Mouse (Mus musculus) hindbrain, embryonic 11.5 days (tissue): ENCODE results near the gene Acsf3. TPM values are rescaled to one million over a fixed set of nuclear protein-coding genes. Genes with fewer than 3 reads are reported as not detected.

ENCODE experiments used
- ATAC-seq: fragments of 200-750 bp; cut with Nextera tagmentation; 2 replicates; pipeline ENCODE4 v1.8.0; 2017; ENCODE audit warnings: mild to moderate bottlenecking, moderate TSS enrichment, moderate library complexity; ENCODE audit not compliant: low FRiP score
- DNase-seq: peaks from one replicate; pipeline ENCODE4 v3.0.0-alpha.2; 2015; ENCODE audit warnings: low spot score
- H3K27ac ChIP-seq: fragments of 300-500 bp; sonication (generic); 2 replicates; pipeline ENCODE4 v1.5.1; 2014; ENCODE audit warnings: mild to moderate bottlenecking, low read depth, low read length
- H3K27me3 ChIP-seq: fragments of 300-500 bp; sonication (generic); 2 replicates; pipeline ENCODE4 v1.6.1; 2014; ENCODE audit warnings: mild to moderate bottlenecking, low read length, moderate library complexity, mixed read lengths; ENCODE audit not compliant: control insufficient read depth, insufficient read depth
- H3K36me3 ChIP-seq: fragments of 300-500 bp; sonication (generic); 2 replicates; pipeline ENCODE4 v1.6.1; 2014; ENCODE audit warnings: mild to moderate bottlenecking, low read length, moderate library complexity, mixed read lengths; ENCODE audit not compliant: control insufficient read depth, insufficient read depth
- H3K4me1 ChIP-seq: fragments of 300-500 bp; sonication (generic); replicated peaks from 2 replicates; pipeline ENCODE4 v1.6.1; 2014; ENCODE audit warnings: low read length, mixed read lengths; ENCODE audit not compliant: control insufficient read depth, insufficient read depth
- H3K4me2 ChIP-seq: fragments of 300-500 bp; sonication (generic); replicated peaks from 2 replicates; pipeline ENCODE4 v1.6.1; 2014; ENCODE audit warnings: mild to moderate bottlenecking, low read depth, low read length
- H3K4me3 ChIP-seq: fragments of 300-500 bp; sonication (generic); 2 replicates; pipeline ENCODE4 v1.5.1; 2014; ENCODE audit warnings: low read depth, low read length
- H3K9ac ChIP-seq: fragments of 300-500 bp; sonication (generic); 2 replicates; pipeline ENCODE4 v1.6.1; 2014; ENCODE audit warnings: low read depth, low read length
- H3K9me3 ChIP-seq: fragments of 300-500 bp; sonication (generic); 2 replicates; pipeline ENCODE4 v1.6.1; 2016; ENCODE audit warnings: low read length; ENCODE audit not compliant: control insufficient read depth
- WGBS: fragments of 180-500 bp; shearing (Covaris S2); extraction: QIAGEN DNeasy Blood & Tissue Kit; methylation state at CpG from one replicate; pipeline ENCODE4 v1.1.7; 2014; 5-methylcytosine and 5-hydroxymethylcytosine counted together
- polyA plus RNA-seq: library from polyadenylated mRNA; unstranded; fragments of >200 nt; fragmentation: Nextera tagmentation; extraction: Ambion mirVana; gene quantifications from 2 replicates; pipeline ENCODE4 v1.2.1, GENCODE M21; 2014

Gene Acsf3
- polyA plus RNA-seq, 1 experiment from 2014 or later: 11.5 TPM

GRCm38 (mm10) chr8:122737886-122738285 lies 37.4 kb upstream of the Acsf3 start:
- Histone ChIP-seq H3K9ac (no peak overlapping the region), H3K4me1 (peaks cover 10% of the 10 kb centered on the region), H3K4me3 (no peak overlapping the region), H3K9me3 (no peaks in the 10 kb centered on the region), H3K36me3 (no peaks in the 10 kb centered on the region), H3K27ac (no peak overlapping the region), H3K4me2 (no peak overlapping the region), H3K27me3 (no peaks in the 10 kb centered on the region)
- DNase-seq (no peak), ATAC-seq (no peak)
- WGBS: 87% methylated on average over 6 of the region's 6 CpGs

GRCm38 (mm10) chr8:122739102-122739725 lies 36.1 kb upstream of the Acsf3 start:
- Histone ChIP-seq H3K9me3 (no peaks in the 10 kb centered on the region), H3K4me1 (peaks cover 10% of the 10 kb centered on the region), H3K36me3 (no peaks in the 10 kb centered on the region), H3K27ac (peak overlapping the region; percentile 71), H3K27me3 (no peaks in the 10 kb centered on the region), H3K9ac (0 out of 2 replicates have a peak overlapping the region, but pooled peaks have one; percentile 27), H3K4me2 (no peak overlapping the region), H3K4me3 (no peak overlapping the region)
- peak; percentile 53 for DNase-seq
- 13% methylated on average over 11 of the region's 11 CpGs for WGBS
- peak; percentile 36; the same call in 1 of the 2 replicates for ATAC-seq

GRCm38 (mm10) chr8:122742471-122742870 lies 32.8 kb upstream of the Acsf3 start:
- Histone ChIP-seq H3K4me3 (no peak overlapping the region), H3K9me3 (no peaks in the 10 kb centered on the region), H3K27me3 (no peaks in the 10 kb centered on the region), H3K4me2 (no peak overlapping the region), H3K9ac (no peak overlapping the region), H3K4me1 (peaks cover 17% of the 10 kb centered on the region), H3K27ac (peak overlapping the region; percentile 51), H3K36me3 (no peaks in the 10 kb centered on the region)
- DNase-seq (no peak), ATAC-seq (no peak)
- WGBS: 14% methylated on average over 19 of the region's 19 CpGs

DNA sequence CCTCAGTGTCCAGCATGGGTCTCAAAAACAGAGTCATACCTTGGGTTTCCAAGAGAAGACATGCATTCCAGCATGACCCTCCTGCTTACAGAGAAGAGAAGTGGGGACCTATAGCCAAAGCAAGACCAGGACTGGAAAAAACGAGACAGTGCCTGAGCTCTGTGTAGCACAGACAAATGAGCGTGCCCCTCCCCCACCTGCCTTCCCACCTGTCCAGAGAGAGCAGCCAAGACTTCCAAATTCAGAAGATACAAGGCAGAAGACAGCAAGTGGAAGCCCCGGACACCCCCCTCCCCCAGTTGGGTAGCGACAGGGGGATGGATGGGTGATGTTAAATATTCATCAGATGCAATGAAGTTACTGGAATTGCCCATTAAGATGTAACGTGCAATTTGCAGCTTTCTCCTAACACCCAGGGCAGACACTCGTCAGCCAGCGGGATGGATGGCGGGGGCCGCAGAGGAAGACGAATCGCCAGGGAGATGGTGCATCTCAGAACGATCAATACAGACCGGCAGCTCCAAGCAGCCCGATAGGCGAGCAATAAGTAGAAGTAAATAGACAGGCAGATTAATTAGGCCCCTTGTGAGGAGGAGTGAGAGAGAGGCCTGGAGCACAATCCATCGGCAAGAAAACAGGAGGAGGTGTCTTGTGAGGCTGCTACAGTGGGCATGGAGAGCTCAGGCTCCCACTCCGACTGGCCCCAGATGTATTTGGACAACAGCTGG lies 30.1 kb upstream of the Acsf3 start:
- DNase-seq: peak; percentile 50
- Histone ChIP-seq H3K36me3 (no peaks in the 10 kb centered on the region), H3K9ac (no peak overlapping the region), H3K4me3 (no peak overlapping the region), H3K4me2 (peak overlapping the region; percentile 2; the same call in 1 of the 2 replicates), H3K27me3 (no peaks in the 10 kb centered on the region), H3K9me3 (no peaks in the 10 kb centered on the region), H3K4me1 (peaks cover 20% of the 10 kb centered on the region), H3K27ac (peak overlapping the region; percentile 88)
- ATAC-seq: peak; percentile 75
- WGBS: 21% methylated on average over 17 of the region's 17 CpGs

GRCm38 (mm10) chr8:122745750-122746275 lies 29.5 kb upstream of the Acsf3 start:
- ATAC-seq (peak; percentile 77), DNase-seq (peak; percentile 59)
- H3K36me3 ChIP-seq: no peaks in the 10 kb centered on the region
- H3K9me3 ChIP-seq: no peaks in the 10 kb centered on the region
- H3K9ac ChIP-seq: no peak overlapping the region
- H3K27me3 ChIP-seq: no peaks in the 10 kb centered on the region
- H3K27ac ChIP-seq: peak overlapping the region; percentile 88
- 7% methylated on average over 16 of the region's 16 CpGs for WGBS
- peak overlapping the region; percentile 3; the same call in 1 of the 2 replicates for H3K4me2 ChIP-seq
- peaks cover 20% of the 10 kb centered on the region for H3K4me1 ChIP-seq
- no peak overlapping the region for H3K4me3 ChIP-seq

DNA sequence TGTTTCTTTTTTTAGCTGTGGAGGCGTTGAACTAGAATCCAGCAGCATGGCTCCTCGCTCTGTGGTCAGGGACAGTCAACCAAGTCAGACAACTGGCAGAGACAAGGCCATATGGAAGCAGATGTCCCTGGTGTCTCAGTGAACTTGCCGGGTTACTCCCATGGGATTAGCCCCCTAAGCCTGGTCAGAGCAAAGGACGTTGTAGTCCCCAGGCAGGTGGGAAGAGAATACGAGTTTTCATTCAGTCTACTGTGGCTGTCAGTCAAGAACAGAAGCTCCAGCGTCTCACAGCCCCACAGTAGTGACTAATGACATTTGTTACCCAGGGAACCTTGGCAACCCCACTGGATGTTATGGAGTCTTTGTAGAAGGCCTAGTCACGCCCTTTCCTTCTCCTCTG lies 28.8 kb upstream of the Acsf3 start:
- ATAC-seq (no peak), DNase-seq (peak; percentile 27)
- H3K27ac ChIP-seq: peak overlapping the region; percentile 88
- no peaks in the 10 kb centered on the region for H3K9me3 ChIP-seq
- H3K4me3 ChIP-seq: no peak overlapping the region
- 38% methylated on average over 7 of the region's 7 CpGs for WGBS
- H3K9ac ChIP-seq: no peak overlapping the region
- peak overlapping the region; percentile 3; the same call in 1 of the 2 replicates for H3K4me2 ChIP-seq
- peaks cover 20% of the 10 kb centered on the region for H3K4me1 ChIP-seq
- no peaks in the 10 kb centered on the region for H3K36me3 ChIP-seq
- H3K27me3 ChIP-seq: no peaks in the 10 kb centered on the region

GRCm38 (mm10) chr8:122747825-122748224 lies 27.5 kb upstream of the Acsf3 start:
- H3K4me1 ChIP-seq: peaks cover 15% of the 10 kb centered on the region
- H3K9ac ChIP-seq: no peak overlapping the region
- H3K36me3 ChIP-seq: no peaks in the 10 kb centered on the region
- no peak overlapping the region for H3K27ac ChIP-seq
- DNase-seq (no peak), ATAC-seq (no peak)
- 90% methylated on average over 1 of the region's 1 CpGs for WGBS
- H3K27me3 ChIP-seq: no peaks in the 10 kb centered on the region
- no peak overlapping the region for H3K4me3 ChIP-seq
- H3K4me2 ChIP-seq: no peak overlapping the region
- no peaks in the 10 kb centered on the region for H3K9me3 ChIP-seq

DNA sequence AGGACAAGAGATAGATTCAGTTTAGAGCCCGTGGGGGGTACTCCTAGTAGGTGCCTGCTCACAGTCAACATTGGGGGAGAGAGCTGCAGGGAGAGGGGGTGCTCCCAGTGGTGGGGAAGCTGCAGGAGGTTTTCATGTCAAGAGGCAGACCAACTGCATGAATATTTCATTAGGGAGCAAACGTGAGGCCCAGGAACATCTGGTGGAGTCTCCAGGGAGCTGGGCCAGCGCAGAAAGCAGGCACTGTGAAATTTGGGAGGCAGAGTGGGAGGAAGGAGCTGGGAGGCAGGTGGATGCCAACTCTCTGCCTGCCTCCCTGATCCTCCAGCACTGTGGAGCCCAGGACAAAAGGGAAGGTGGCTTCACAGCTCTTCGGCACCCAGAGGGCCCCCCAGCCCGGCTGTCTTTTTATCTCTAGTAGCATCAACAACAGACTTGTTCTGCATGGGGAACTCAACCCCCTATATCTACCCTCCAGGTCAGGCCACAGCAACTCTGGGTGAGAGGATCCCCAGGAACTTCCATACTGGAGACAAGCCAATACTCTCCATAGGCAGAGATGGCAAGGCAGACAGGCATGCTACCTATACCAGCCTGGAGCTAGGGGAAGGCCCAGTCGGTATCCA lies 25.8 kb upstream of the Acsf3 start:
- peak overlapping the region; percentile 34; the same call in 1 of the 2 replicates for H3K9ac ChIP-seq
- no peak overlapping the region for H3K4me3 ChIP-seq
- DNase-seq: peak; percentile 26
- peaks cover 3% of the 10 kb centered on the region; the same call in 1 of the 2 replicates for H3K27me3 ChIP-seq
- no peaks in the 10 kb centered on the region for H3K9me3 ChIP-seq
- no peak overlapping the region for H3K4me2 ChIP-seq
- peaks cover 15% of the 10 kb centered on the region for H3K4me1 ChIP-seq
- no peaks in the 10 kb centered on the region for H3K36me3 ChIP-seq
- ATAC-seq: no peak
- 43% methylated on average over 6 of the region's 6 CpGs for WGBS
- peak overlapping the region; percentile 37; the same call in 1 of the 2 replicates for H3K27ac ChIP-seq
